Mouse (Mus musculus) bone marrow macrophage, adult 2 months (primary cell): Measurements from ENCODE around the gene Ipcef1. TPM values are rescaled to one million over a fixed set of nuclear protein-coding genes. Genes with fewer than 3 reads are reported as not detected.

ENCODE experiments used
- H3K27ac ChIP-seq: 2 replicates; pipeline ENCODE4 v1.5.1; 2012; ENCODE audit warnings: low read depth, low read length; ENCODE audit not compliant: insufficient read depth
- H3K4me1 ChIP-seq: 2 replicates; pipeline ENCODE4 v1.6.1; 2012; ENCODE audit warnings: low read length; ENCODE audit not compliant: control insufficient read depth, insufficient read depth
- H3K4me3 ChIP-seq: 2 replicates; pipeline ENCODE4 v1.5.1; 2012; ENCODE audit warnings: mild to moderate bottlenecking, low read length, moderate library complexity; ENCODE audit not compliant: insufficient read depth
- CTCF ChIP-seq: IDR thresholded peaks from 2 replicates; pipeline ENCODE4 v1.5.1; 2012; ENCODE audit warnings: low read depth, mild to moderate bottlenecking, low read length, moderate library complexity
- POLR2A ChIP-seq: IDR thresholded peaks from 2 replicates; pipeline ENCODE4 v1.6.1; 2012; ENCODE audit warnings: mild to moderate bottlenecking, low read depth, low read length, borderline replicate concordance
- polyA plus RNA-seq: library from polyadenylated mRNA; stranded (reverse); fragments of >200 nt; gene quantifications from 2 replicates; pipeline ENCODE4 v1.2.4, GENCODE M21; 2012; ENCODE audit not compliant: missing spikeins, insufficient read depth, insufficient read length

Ipcef1 gene
- polyA plus RNA-seq, result 0.17 and 0.36 TPM in 2 replicates

DNA sequence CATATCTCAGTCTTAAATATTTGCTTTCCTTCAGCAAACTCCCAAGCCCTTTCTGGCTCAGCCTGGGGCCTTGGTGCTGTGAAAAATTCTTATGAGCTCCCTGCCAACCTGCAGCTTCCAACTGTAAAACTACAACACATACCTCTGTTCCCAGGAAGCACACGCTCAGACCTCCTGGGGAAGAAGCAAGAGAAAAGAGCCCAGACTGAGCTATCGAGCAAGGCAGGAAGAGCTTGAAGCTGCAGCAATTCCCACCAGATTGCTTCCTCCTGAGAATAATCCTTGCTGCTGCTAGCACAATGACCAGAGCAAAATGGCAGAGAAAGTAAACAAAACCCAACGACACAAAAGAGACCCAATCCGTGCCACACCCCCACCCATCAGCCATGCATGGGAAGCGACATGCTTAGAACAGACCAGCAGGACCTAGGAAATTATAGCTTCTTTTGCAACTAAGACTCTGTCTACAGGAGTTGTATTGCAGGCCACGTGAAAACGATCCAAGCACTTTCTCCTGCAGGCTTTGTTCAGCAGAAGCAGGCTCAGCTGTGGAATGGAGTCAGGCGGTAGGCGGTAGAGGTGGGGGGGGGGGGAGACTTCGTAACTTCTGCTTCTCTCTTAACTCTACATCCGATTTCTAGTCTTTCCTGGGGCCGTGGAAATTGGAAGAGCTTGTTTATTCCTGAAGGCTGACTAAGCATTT is at the start of gene Ipcef1:
Ipcef1 (minus strand) TSS at position 164 of the 703 bp plus-strand sequence.
- H3K27ac ChIP-seq, result no peak within 1 kb of the TSS
- no peak within 1 kb of the TSS for H3K4me3 ChIP-seq
- H3K4me1 ChIP-seq, result peaks cover 14% of the 10 kb centered on the region
- TF ChIP-seq CTCF (no peak), POLR2A (no peak)

DNA sequence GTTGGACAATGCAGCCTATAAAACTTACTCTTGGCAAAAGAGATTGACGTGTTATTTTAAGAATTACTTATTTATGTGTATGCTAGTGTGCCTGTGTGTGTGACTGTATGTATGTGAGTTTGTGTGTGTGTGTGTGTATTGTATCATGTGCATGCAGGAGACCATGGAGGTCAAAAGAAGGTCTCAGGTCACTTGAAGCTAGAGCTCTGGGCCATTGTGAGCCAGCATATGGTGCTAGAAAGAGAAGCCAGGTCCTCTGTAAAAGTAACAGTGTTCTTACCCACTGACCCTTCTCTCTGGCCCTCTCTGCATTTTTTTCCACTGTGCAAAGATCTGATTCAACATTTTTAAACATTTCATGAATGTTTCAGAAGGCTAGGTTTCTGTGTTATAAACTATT is 25.7 kb upstream of the Ipcef1 start:
- H3K4me1 ChIP-seq, result no peaks in the 10 kb centered on the region
- H3K4me3 ChIP-seq, result no peak overlapping the region
- no peak overlapping the region for H3K27ac ChIP-seq
- no peak for TF ChIP-seq POLR2A
- TF ChIP-seq CTCF, result no peak

DNA sequence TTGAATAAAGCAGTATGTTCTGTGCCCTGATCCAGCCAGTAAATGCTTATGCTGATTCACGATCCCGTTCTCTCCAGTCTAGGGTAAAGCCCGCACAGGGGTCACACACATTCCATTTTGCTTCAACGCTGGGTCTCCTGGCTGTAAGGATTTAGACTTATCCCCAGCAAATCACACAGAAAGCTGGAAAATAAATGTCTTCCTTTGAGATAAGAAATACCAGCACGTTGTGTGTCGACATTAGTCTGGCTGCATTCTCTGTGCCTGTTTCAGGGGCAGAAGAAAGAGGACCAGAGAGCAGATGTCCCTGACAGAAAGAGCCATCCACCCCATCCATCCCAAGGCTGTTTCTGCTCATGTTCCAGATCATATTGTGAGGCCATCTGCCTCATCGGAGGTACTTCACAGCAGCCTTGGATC is 25.1 kb upstream of the Ipcef1 start:
- no peak overlapping the region for H3K4me3 ChIP-seq
- no peaks in the 10 kb centered on the region for H3K4me1 ChIP-seq
- no peak overlapping the region for H3K27ac ChIP-seq
- no peak for TF ChIP-seq CTCF
- no peak for TF ChIP-seq POLR2A

DNA sequence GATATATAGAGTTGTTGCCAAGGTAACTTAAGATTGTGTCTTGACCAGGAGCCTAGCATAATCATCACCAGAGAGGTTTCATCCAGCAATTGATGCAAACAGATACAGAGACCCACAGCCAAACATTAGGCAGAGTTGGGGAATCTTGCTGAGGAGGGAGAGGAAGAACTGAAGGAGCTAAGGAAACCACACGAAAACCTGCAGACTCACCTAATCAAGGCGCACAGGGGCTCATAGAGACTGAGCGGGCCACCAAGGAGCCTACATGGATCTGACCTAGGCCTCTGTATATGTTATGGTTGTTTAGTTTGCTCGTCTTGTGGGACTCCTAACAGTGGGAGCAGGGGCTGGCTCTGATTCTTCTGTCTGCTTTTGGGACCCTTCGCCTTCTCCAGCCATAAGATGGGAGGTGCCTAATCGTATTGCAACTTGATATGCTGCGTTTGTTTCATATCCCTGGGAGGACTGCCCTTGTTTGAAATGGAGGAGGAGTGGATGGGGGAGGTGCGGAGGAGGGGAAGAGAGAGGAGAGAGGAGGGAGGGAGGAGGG is 24.5 kb upstream of the Ipcef1 start:
- no peak for TF ChIP-seq POLR2A
- TF ChIP-seq CTCF, result no peak
- Histone ChIP-seq H3K27ac (no peak overlapping the region), H3K4me1 (no peaks in the 10 kb centered on the region), H3K4me3 (no peak overlapping the region)

DNA sequence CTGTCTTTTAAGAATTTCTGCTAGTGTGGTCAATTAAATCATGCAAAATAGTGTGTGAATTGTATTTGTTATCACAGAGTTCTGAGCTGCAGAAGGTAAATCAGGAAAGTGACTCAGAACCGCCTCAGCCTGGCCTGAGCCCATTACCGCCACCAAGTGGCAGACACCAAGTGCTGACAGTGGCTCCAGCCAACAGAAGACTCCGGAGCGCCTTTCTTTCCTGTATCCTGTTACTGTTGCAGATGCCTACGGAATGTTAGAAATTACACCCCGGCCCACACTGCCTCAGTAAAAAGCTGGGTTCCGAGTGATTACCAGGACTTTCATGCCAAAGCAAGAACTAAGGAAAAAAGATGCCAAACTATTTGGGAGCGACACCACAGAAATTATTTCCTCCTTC is 23.9 kb upstream of the Ipcef1 start:
- TF ChIP-seq CTCF (peak; percentile 64), POLR2A (no peak)
- Histone ChIP-seq H3K27ac (no peak overlapping the region), H3K4me1 (no peaks in the 10 kb centered on the region), H3K4me3 (no peak overlapping the region)

DNA sequence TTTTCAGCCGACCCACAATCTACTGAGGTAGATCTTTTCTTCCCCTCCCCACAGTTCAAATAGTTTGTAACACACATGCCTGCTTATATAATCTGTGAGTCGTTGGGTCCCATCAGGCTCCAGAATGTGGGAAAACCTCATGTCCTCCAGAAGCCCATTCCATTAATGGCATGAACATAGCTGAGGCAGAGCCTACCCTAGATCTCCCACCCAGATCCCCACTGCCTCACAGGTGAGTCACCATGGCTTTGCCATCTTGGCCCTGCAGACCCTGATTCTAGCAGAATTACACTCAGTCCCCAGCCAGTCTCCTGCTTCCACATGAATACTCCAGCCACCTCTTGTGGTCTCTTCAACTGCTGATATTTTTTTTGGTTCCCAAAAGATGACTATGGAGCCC is 23.4 kb upstream of the Ipcef1 start:
- TF ChIP-seq CTCF (no peak), POLR2A (no peak)
- no peak overlapping the region for H3K4me3 ChIP-seq
- H3K27ac ChIP-seq, result no peak overlapping the region
- no peaks in the 10 kb centered on the region for H3K4me1 ChIP-seq

DNA sequence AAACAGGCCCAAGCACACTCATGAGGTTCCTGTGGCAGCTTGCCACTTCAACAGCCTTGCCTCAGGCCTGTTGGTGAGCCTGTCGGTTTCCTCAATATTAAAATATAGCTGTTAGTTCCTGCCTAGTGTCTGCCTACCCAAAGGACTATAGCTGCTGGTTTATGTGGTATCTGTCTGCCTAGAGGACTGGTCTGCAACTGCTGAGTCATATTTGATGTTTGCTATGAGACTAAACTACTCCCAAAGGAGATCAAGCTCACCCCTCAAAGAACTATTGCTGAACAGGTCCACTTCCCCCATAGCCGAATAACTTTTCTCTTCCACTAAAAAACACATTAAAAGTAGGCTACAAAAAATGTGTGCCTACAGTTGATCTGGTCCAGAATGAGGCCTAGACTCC is 22.0 kb upstream of the Ipcef1 start:
- no peak overlapping the region for H3K4me3 ChIP-seq
- TF ChIP-seq CTCF (no peak), POLR2A (no peak)
- no peaks in the 10 kb centered on the region for H3K4me1 ChIP-seq
- H3K27ac ChIP-seq, result no peak overlapping the region

DNA sequence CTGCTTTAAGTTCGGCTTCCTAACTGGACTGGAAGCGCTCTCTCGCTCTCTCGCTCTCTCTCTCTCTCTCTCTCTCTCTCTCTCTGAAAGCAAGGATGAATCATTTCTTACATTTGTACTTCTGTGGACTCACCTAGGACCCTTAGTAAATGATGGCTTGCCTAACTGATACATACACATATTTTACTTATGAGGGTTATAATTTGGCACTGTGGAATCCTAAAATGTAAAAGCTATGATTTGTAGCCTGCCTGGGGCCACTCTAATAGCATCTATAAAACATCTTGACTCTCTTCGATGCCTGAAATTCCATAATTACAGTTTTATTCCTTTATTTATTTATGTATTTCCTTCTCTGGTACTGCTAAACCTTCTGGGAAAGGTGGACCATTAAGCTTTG is 18.6 kb upstream of the Ipcef1 start:
- no peaks in the 10 kb centered on the region for H3K4me1 ChIP-seq
- no peak overlapping the region for H3K27ac ChIP-seq
- TF ChIP-seq POLR2A, result no peak
- H3K4me3 ChIP-seq, result no peak overlapping the region

DNA sequence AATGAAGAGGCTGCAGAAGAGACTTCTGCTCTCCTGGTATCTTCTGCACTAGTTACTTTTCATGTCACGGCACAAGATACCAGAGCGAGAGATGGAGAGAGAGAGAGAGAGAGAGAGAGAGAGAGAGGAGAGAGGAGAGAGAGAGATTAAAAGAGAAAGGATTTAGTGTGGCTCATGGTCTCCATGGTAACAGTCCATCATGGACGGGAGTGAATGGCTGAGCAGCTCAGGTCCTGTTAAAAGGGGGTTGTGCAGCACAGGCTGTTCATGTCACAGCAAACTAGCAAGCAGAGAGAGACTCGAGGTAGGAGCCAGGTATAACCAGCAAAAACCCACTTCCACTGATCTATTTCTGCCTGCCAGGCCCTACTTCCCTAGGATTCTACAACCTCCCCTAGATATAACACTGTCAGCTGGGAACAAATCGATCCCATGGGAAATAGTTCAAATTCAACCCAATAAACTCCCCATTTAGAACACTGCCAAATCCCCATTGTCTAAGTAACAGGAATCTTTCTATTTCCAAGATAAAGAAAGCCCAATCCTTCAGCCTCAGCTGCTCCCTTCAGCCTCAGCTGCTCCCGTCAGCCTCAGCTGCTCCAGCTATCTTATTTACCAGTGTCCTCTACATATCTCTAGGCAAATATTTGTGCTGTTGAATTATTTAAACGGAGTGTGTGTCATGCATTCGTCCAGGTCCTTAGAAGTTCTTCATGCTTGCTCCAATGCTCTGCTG is 18.0 kb upstream of the Ipcef1 start:
- Histone ChIP-seq H3K27ac (no peak overlapping the region), H3K4me1 (no peaks in the 10 kb centered on the region), H3K4me3 (no peak overlapping the region)
- TF ChIP-seq POLR2A (no peak), CTCF (no peak)

DNA sequence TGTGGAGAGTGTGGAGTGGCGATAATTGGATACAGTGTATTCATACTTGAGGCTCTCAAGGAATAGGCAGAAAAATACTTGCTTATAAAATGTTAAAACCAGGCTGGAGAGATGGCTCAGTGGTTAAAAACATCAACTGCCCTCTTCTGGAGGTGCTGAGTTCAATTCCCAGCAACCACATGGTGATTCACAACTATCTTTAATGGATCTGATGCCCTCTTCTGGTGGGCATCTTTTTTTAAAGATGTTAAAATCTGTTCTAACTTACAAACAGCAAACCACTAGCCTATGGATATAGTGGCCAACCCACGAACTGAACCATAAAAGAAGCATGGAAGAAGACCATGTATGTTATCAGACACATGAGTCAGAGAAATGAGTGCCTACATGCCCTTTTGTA is 16.8 kb upstream of the Ipcef1 start:
- Histone ChIP-seq H3K27ac (no peak overlapping the region), H3K4me3 (no peak overlapping the region)
- TF ChIP-seq POLR2A (no peak), CTCF (no peak)

More for the DNA sequence above, 16.8 kb upstream of the Ipcef1 start:
- peaks cover 5% of the 10 kb centered on the region for H3K4me1 ChIP-seq
